Mouse (Mus musculus) megakaryocyte progenitor cell, adult 5-6 weeks (primary cell): ENCODE measurements at regions not wholly inside any gene's neighbourhood (a gene's known extent, or its start where the extent isn't known, plus 50 kb on each side); places are given as distances from the start of the nearest gene placed in this dataset.

Experiments
- ATAC-seq: replicated peaks from 2 replicates; pipeline ENCODE4 v1.8.0; 2016; ENCODE audit warnings: mild to moderate bottlenecking, moderate TSS enrichment, inconsistent platforms; ENCODE audit not compliant: poor library complexity

DNA sequence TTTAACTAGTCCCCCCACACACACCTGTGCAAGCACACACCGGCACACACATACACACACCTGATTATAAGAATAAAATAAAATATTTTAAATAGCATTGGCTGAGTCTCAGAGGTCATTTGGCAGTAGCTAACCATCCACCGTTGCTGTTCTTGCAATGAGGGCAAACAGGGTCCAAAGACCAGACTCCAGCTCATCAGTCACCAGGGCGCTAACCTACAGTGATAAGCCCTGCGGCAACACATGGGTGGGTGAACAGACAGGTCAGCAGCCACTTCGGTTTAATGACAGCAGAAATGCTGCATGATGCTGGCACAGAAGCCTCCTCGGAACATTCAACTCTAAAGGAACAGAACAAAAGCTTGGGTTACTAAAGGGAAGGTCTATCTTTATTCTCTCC lies 54.9 kb downstream of the Tas2r134 start:
- no peak for ATAC-seq

DNA sequence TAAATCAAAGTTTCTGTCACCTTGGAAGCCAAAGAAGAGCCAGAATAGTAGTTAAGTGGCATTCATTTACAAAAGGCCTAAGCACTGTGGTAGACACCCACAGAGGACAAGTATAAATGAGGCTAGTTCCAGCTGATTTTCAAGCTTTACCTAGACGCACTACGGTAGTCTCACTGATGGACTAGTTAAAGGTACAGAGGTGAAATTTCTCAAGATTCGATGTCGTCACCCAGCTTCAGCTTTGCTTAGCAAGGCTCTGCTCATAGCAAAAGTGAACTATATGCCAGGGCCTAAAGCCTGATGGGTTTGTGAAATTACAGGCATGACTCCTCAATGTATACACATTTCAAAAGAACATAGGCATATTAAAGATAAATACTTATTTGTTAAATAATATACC lies 55.4 kb downstream of the Tas2r134 start:
- ATAC-seq: no peak

DNA sequence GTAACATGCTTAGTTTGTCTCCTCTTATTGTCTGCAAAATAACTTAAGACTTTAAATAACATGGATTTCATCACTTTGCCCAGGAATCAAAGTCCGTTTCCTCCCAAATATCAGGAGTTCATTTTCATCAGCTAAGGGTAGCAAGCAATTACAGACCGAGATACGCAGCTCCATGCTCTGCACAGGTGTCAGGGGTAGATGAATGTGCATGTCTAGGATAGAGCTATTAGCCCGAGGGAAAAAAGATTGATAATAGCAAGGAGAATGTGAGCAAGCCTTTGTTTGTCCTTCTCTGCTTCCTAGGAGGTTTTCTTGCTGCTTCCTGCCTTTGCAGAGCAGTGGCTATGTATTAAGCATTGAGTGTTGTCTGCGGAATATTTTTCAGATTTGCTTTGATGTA lies 77.8 kb downstream of the Tas2r134 start:
- no peak for ATAC-seq

DNA sequence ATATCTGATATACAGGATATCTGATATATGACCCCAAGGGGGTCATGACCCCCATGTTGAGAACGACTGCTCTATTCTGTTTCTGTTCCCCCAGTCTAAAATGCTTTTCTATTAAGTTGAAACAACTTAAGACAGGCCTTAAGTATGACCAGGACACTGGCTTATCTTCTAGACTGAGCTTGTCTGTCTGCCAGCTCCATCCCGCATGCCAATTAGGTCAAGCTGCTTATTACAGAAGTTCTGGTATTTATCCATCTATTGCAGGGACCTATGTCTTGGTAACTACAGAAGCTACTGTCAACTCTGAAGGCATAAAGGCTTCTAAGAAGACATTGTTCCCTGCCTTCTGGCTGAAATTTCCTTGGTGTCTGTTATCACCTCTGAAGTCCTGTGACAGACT lies 81.4 kb downstream of the Tas2r134 start:
- ATAC-seq: no peak

DNA sequence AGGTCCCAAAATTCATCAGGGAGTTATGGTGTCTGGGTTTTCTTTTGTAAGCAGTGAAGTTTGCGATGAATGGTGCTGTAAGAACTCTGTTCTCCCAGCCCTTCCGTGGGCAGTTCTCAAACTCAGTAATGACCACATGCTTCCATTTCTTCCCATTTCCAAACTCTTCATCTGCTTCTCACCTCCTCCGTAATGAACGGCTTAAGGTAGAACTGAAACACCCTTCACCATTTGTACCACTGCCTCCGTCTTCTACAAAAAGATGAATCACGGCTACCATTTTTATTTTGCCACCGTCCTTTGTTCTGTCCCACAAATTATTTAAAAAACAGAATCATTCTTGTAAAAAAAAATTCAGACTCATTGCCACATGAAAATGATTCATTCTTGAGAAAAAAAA lies 85.3 kb downstream of the Tas2r134 start:
- ATAC-seq: no peak

DNA sequence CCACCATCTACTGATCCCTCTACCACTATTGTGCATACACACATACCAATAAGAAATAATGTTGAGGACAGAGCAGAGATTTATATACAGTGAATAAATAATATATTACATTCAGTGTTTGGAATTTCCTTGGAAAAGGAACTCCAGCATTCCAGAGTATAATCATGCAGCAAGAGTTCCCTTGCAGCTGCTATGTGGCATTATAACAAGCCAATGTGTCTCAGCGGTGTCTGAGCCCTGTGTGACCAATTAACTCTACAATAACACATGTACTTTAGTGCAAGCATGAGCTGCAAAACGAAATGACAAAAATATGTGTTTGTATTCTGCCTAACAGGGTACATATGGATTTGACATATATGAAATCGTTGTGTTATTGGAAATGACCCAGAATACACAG lies 103.5 kb downstream of the Tas2r134 start:
- ATAC-seq: no peak

DNA sequence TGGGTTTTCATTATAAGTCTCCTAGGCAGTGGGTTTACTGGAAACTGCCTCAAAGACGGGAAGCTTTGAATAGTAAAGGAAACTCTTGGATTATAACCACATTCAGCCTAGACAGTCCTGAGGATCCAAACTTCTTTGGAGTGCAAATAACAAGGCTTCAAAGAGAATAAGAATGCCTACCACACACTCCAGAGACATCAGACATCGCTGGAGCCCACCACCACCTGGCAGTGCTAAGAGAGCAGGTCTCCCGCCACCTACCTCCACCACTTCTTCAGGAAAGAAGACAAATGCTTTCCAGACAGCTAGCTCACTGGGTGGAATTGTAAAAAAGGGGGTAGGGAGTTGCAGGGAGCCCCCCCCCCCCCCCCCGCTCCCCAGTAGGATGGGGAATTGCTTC lies 104.4 kb downstream of the Tas2r134 start:
- ATAC-seq: no peak

DNA sequence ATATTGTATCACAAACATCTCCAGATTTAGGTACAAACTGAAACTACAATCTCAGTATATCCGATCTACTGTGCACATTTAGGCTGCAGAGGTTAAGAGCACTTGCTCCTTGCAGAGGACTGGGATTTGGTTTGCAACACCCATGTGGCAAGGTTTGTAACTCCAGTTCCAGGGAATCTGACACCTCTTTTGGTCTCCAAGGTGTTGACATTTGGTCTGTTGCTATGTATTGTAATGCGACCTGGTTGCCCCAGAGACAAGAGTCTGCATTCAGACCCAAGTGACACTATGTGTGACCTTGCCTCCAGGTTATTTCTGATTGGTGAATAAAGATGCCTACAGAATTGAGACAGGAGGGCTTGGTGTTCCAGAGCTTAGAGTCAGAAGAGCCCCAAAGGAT lies 105.0 kb downstream of the Tas2r134 start:
- ATAC-seq: no peak

DNA sequence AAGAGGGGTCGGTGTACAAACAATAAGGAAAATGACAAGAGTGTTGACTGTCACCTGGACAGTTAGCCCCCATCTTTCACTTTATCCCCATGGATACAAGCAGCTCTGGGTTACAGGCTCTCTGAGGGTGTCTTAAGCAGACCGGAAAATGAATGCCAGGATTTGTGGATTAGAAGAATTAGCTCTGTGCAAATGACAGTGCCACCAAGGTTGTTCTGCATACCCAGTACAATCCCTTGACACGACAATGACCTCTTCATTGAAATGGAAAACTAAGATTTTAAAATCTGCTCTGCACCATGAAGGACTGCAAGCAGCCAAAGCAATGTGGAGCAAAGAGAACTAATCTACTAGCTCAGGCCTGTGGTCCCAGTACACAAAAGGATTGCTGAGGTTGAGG lies 105.9 kb downstream of the Tas2r134 start:
- no peak for ATAC-seq

DNA sequence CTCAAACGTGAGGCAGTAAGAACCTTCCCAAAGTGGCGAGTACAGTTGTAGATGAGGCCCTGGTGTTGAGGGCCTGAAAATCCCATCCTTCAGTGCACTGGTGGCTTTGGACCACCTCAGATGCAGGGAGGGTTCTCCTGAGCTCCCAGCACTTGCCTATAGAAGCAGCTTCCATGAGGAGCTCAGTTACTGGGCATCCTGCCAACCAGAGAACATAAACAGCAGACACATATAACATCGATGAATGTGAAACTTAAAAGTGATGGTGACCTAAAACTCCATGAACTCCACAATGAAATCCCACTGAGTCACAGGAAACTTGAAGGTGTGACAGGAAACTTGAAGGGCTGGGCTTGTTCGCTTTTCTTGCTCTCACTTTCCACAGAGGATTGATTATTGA lies 109.1 kb downstream of the Tas2r134 start:
- ATAC-seq: no peak

DNA sequence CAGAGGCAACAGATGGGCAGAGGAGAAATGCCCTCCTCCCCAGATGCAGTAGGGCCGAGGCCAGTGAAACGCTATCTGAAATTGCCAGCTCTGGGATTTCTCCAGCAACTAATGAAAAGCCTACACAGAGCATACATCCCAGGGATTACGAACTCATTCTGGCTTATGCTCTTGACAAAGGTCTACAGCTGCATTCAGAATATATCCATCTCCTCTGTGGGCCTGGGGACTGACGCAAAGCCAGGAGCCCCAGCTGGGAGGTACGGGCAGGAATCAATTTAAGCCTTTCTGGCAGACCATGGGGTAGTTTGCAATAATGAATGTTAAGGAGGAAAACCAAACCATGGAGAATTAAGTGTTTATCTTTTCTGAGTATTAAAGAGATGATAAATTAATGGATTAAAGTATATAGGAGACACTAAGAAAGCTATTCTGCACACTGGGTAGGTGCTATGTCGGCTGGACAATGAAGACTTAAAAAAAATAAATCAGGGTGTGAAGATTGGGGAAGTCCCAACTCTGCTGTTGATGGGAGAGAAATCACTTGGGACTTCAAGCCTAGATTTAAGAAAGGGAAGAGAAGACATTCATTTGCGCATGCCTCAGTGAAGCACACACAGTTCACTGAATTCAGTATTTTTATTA lies 120.5 kb downstream of the Tas2r134 start:
- ATAC-seq: no peak

DNA sequence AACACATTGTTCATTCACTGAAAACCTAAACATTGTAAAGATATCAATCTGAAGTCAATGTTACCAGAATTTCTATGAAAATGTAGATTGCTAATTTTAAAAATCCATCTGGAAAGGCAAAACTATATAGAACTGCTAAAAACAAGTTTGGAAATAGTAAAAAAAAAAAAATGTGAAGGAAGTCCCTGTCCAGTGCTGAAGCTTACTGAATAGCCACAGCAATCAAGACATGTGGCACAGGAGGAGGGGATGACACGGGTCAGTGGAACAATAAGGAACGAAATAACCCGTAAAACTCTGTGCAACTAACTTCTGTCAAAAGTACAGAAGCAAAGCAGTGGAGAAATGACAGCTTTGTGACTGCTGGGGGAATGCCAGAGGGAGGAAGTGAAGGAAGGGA lies 121.9 kb downstream of the Tas2r134 start:
- no peak for ATAC-seq

DNA sequence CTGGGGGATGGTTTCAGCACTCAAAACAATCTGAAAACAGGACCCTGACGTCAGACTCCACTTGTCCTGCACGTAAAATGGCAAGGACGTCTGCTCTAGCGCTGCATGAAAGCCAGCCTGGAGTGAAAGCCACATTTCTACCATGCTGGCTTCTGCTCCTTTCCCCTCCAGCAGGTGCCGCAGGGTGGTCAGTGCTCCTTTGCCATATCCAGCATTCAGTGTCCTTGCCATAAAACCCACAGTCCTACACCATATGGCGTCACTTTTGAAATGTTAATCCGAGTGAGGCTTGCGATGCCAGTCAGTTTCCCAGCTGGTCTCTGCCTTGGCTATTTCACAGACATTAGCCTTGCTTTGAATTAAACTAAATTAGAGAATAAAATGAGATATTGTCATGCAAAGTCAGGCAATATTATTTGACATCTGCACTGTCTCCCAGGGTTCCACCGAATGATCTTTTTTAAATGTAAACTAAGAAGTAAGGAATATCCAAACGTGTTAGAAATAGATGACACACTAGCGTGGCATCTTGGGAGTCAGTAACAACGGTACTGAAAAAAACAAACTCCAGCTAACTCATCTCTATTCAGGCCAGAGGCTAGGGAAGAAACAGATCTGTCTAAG lies 125.7 kb downstream of the Tas2r134 start:
- ATAC-seq: no peak

DNA sequence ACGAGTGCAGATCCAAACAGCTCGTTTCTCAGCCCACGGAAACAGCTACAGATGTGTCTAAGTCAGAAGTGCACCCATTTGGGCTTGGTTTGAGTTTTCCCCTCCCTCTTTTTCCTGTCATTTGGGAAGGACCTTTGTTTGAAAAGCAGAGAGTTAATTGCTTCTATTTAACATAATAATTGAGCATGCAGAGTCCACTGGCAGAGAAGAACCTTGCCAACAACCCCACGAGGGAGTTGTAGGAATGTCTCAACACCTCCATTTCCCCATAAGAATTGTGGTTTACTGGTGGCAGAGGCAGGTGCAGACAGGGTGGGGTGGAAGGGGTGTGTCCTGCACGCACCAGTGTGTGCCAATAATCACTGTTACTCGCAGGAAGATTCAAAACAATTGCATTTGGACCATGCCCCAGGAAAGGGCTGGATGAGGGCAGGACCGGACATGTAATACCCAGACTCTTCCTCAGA lies 126.3 kb downstream of the Tas2r134 start:
- ATAC-seq: peak; percentile 92

DNA sequence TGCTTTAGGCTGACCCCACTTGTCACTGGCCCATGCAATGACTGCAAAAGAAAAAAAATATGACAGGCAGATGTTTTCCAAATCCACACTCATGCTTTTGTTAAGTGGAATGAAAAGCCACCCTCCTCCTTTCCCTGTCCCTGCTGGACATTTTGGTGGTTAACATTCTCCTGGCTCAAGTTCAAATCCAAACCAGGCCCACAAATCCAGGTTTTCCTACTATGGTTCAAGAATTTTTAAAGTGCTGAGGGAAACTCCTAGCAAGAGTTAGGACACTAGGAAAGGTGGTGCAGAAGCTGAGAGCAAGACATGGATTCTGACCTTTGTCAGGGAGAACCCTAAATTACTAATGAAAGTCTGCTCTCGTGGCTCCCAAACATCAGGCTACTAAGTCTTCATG lies 130.1 kb downstream of the Tas2r134 start:
- ATAC-seq: no peak

DNA sequence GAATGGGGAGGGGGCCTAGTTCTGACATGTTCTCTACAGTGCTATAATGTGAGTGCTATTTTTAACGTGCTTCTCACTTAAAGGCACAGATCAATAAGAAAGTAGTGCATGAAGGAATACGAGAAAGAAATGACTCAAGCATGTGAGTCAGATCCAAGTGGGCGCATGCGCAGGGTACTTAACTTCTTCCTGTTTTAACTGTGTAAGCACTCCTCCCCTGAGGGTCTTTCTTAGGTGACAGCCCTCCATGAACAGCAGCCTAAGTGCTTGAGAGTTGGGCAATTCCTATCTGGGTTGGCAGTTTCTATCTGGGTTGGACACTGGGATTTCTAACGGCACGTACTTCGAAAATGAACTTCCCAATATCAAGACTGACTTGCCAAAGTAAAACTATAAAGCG lies 130.8 kb downstream of the Tas2r134 start:
- no peak for ATAC-seq

DNA sequence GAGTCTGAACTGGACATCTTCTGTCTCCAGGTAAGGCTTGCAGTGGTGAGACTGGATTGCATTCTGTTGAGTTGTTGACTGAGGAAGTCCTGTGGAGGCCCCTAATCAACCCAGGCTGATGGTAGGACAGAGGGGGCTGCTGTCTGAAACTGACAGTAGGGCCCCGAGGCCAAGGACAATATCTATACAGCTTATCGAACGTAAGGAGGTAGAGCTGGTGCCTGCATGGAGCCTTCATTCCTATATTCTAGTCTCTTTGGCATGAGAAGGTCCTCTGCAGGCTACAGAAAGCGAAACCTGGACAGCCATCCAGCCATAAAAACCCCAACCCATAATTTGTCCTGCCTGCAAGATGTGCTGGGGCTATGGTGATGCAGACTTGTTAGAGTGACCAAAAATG lies 135.6 kb downstream of the Tas2r134 start:
- ATAC-seq: no peak

DNA sequence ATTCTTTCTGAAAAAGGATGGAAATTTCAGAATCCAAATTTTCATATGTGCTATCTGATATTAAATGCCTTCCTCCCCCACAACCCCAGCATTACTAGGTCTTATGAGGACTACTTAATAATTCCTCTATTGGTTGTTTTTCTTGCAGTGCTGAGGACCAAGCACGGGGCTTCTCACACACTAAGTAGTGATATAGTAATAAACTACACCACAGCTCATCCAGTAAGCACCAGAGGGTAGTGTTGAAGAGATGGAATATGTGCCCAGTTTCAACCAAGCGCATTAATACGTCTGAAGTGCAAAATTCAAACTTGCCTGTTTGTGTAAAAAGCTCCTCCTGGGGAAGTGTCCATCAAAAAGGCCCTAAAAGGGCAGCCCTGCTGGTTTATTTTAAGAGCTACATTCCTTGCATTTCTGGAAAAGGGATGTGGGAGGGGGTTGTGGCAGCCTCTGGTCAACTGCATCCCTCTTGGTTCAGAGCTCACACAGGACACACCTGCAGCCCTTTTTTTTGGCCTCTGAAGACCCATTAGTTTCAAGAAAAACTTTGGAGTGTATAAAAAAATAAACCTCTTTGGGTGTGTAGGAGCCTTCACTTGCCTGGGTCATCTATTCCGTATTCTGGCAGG lies 140.3 kb downstream of the Tas2r134 start:
- ATAC-seq: no peak

DNA sequence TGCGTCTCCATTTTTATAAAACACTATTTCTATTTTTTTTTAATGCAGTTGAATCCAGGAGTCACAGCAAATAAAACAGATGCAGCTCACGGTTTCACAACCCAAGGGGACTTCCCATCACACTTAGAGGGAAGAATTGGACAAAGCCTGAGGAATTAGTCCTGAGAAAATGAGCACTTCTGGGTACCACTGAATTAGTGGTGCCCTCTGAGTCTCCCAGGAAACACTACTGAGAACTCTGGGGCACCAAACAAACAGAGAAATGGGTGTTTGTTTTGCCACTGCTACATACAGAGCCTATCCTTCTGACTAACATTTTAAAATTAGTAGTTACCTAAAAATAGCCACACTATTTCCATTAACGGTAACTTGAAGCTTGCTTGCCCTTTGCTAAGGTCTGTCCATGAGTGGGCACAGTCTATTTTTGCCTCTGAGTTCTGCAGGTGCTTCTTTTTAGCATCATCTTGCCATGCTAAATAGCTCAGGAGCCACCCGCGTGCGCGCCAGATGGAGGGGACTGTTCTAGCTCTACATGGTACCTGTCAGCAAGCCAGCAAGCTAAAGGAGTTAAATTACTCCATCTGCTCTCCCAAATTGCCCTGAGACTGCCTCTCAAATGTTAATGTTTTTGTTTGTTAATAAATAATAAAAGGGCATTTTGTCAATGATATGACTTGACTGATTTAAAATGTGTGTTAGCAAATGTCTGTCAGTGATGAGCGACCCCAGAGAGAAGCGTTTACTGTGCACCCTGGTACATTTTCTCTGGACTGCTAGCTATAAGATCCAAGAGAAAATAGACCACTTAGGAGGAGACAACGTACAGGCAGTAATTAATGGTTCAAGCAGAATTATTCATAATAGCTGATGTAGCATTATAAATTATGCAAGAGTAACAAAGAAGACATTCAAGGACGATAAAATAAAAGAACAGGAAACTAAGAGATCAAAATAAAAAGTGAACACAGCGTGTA lies 141.3 kb downstream of the Tas2r134 start:
- ATAC-seq: no peak

DNA sequence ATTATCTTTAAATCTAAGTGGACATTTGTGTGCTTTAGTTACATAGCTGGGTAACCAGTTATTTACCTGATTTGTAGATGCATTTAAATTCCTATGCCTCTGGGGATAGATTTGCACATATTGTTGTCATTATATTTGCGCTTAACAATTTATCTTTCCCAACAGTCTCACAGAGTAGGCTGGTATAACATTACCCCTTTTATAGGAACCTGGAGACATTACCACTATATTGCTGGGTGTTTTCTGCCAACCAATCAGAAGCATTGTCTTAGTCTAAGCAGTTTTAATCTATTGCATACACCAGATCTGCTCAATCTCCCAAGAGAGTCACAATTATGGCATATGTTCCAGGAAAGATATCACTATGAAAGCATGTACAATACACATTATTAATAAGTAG lies 149.8 kb downstream of the Rbm43 start:
- ATAC-seq: no peak

DNA sequence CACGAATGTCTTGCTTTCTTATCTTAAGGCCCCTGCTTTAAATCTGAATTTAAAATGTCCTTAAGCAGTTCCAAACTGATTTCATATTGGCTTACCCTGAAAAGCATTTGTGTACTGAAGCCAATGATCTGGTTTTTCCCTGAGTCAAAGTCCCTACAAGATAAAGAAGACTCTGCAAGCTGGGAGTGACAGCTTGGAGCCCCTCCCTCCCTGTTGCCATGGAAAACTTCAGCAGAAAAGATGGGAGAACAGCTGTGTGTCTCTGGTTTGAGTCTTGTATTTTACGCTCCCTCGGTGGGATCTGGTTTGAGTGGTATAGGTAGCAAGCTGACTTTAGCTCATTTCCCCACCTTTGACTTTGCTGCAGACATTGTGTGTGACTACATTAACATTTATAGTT lies 146.1 kb downstream of the Rbm43 start:
- ATAC-seq: no peak
